Mouse (Mus musculus): ENCODE measurements around the gene Tuba8.
A peak's percentile ranks its signal among the peaks of the same experiment; 100 is the strongest.

Tuba8 gene

DNA sequence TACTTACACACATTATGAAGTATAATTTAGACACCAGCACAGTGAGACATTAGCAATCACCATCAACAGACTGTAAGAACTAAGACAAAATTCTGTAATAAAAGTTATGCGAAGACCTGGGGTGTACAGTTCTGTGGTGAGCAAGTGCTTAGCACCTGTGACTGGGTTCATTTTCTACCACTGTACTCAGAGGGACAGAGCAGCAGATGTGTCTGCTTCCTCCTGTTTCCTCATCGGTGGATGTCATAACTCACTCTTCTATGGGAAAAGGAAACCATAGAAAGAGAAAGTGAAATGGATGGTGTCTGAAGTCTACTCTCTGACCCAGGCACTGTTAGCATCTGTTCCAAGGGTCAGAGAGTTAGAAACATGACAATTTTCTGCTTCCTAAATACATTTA, 16.2 kb downstream of the Tuba8 start:
- no peak for DNase-seq (ENCODE audit: low spot score)

DNA sequence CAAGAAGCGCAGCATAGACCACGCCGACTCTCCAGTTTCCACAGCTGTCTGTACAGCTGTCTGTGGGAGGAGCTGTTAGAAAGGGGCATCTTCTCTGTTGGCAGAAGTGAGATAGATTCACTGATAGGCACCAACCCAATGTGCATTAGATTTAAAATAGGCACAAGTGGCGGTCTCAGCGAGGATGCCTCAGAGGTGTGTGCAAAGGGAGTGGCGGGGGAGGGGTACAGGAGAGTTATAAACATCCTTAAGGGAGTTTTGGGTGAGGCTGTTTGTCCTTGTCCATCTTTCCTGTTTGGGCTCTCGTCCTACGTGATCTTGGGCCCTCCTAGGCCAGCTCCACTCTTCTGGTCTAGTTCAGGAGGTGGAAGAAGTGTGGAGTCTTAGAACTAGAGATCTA, 17.9 kb downstream of the Tuba8 start:
- DNase-seq (ENCODE audit: low spot score) = no peak

DNA sequence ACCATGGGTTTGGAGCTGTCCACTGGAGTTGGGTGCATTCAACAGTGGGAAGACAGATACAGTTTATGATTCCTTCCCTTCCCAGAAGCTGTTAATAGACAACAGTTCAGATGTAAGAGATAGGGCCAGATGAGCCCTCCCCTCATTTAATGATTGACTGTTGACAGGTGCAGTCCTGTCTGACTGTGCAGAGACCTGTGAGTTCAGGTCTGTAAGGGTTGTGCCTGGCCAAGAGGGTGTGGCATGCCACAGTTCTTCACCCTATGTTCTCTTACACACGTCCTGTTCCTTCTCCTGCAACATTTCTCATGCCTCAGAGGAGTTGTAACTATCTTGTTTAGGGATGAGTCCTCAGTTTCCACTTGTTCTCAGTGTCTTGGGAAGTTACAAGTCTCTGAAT, 22.2 kb downstream of the Tuba8 start:
- no peak for DNase-seq (ENCODE audit: low spot score)

DNA sequence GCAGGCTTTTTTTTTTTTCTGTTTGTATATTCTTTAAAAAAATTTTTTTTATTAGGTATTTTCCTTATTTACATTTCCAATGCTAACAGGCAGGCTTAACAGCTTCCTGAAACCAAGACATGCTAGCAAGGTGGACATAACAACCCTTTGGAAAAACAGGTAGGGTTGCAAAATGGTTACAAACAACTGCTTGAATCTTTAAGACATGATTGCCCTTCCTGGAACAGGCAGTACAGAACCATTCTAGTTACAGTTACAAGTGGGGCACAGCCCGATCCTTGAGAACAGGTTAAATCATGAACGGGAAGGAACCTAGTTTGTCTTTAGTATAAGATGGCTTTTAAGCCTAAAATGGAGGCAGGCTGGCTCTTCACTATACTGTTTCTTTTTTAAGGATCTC, 25.9 kb downstream of the Tuba8 start:
- no peak for DNase-seq (ENCODE audit: low spot score)

DNA sequence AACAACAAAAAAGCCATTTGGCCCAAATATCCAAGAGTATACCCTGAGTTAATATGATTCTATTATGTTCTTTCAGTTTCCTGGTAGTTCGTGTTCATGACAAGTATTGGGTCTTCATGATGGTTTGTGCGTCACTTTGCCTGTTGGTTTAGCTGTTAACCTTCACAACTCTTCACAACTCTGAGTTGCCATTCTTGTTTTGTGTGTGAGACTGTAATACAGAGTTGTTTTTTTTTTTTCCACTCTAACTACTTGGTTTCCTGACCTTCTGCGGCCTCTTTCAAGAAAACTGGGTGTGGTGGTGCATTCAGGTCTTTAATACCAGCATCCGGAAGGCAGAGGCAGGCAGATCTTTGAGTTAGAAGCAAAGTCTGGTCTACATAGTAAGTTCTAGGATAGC, 27.7 kb downstream of the Tuba8 start:
- DNase-seq (ENCODE audit: low spot score) = no peak

DNA sequence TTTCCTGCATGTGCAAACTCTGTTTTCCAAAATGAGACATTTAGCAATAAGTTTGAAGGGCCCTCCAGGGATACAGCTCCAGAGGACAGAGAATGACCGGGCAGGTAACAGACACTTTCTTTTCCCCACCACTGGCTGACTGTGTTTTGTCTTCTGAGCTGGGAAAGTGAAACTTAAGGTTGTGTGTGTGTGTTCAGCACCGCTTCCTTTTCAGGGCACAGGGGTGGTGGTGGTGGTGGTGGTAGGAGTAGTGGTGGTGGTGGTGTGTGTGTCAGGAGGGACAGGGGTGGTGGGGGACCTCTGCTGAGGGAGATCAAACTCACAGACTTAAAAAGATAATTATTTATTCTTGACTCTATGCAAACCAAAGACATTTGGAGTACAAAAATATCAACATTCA, 31.3 kb downstream of the Tuba8 start:
- DNase-seq (ENCODE audit: low spot score) = no peak

DNA sequence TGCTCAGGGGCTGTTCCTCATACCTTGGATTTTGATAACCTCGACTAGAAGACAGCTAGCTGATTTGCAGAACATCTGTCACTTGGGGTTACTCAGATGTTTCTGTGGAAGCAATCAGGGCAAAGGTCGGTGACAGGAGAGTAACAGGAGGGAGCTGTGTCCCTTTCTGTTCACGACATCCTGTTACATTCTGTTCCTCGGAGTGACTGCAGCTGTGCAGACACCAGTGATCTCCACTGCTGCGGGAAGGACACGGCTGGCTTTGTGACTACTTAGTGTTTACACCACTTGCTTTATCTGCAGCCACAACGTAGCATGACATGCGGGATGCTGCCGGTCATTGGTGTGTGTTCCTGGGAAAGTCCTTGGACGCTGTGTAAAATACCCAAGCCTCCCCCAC, 32.7 kb downstream of the Tuba8 start:
- DNase-seq (ENCODE audit: low spot score) = no peak

DNA sequence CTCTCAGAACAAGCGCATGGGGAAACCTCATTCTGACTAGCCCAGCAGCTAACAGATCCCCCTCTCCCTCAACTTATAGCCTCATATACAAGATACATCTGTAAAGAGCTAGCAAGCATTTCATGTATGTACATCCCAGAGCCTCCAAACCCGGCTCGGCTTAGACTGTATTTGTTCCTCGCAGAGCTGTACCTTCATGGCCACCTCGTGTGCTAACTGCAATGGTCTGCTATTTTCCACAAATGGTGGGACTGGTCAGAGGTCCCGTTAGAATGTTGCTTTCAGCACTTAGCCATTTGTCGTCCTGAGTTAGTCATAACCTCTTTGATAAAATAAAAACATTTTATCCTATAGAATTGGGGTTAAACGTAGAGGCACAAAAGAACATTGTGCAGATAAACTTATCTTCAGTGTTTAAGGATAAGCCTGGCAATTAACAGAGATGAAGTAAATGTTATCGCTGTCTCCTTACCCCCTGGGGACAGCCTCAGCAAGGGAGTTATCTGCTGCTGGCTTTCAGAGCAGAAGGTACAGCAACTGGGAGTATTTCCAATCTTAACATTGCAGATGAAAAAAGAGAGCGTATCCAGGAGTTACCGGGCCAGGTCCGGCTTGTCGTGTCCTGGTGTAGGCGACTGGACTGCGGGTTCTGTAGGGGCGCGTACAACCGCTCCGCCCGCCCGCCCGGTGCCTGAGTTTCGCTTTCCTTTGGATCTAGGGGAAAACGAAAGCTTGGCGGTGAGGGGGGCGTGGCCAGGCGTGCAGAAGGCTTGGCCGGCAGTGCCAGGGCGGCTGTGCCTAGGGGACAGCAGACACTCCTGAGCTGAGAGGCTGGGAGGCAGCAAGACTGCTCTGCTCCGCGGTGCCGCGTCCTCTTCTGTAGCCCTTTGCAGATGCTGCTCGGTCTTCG, 34.9 kb downstream of the Tuba8 start, which contains the start of gene Usp18:
Usp18 (plus strand) TSS at position 780 of the 910 bp plus-strand sequence.
- DNase-seq (ENCODE audit: low spot score) = peak; percentile 91

DNA sequence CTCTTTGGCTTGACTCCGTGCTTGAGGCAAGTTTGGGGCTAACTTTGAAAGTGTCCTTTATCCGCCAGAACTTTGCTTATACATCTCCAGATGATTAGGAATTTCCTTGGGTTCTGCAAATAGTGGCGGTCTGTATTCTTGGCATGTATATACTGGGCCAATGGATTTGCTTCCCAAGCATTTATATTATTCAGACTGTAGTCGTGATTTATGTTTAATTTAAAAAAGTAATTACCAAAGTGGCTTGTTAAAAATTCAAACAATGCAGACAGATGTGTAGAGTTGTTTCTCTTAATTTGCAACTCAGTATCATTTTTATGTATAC, 35.5 kb downstream of the Tuba8 start:
- DNase-seq (ENCODE audit: low spot score) = no peak

DNA sequence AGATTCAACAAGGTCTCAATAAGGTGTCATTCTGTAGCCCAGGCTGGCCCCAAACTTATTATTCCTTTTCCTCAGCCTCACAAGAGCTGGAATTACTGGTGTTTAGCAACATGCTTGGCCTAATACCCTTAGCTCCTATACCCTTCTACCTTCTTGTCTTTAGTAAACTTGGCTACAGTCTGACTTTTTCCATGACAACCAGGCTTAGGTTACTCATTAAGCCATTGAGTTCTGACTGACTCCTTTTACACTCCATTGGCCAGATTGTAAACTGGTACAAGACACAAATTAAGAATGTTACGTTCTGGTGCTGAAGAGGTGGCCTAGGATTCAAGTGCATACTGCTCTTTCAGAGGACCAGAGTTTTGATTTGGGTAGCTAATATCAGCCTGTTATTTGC, 39.9 kb downstream of the Tuba8 start:
- no peak for DNase-seq (ENCODE audit: low spot score)

DNA sequence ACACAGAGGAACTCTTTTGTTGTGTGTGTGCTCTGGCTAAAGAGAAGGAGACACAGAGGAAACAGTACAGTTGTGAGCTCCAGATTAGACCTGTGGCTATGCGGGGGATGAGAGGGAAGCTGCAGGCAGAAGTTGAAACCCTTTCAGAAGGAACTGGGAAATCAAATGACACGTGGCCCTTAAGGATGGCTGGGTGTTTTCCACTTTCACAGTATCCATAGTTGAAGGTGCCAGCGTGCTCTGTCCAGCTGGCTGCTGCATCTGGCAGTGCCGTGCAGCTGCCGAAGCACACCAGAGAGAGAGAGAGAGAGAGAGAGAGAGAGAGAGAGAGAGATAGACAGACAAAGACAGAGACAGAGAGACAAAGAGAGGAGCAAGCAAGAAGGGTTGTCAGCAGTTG, 40.8 kb downstream of the Tuba8 start:
- DNase-seq (ENCODE audit: low spot score) = no peak

DNA sequence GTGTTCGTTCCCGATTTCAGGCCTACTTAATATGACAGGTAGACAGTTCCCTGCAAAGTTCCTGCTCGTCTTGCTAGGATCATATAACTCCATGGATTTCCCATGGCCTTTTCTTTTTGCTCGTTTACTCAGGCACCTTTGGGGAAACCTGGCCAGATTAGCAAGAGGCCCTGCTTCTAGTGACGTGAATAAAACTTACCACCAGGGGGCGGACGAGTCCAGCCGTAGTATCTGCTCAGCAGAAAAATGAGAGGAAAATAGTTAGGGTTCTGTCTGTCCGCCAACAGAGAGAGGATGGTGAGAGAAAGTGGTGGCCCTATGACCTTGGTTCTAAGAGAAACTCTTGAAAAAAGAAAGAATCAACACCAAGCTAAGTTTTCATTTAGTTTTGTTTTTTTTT, 50.1 kb downstream of the Tuba8 start:
- DNase-seq (ENCODE audit: low spot score) = peak; percentile 83

DNA sequence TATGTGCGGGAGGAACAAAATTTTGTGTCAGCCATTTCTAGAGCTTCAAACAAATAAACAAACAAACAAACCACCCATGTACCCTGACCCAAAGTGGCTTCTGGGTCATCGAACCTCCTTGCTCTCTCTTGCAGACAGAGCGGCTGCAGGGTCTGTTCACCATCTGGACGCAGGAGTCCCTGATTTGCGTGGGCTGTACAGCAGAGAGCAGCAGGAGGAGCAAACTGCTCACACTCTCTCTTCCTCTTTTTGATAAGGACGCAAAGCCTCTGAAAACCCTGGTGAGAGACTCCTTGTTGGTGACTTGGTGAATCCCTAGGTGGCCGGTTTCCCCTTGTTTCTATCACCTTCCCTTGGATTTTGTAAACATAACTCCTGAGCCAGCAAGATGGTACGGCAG, 50.7 kb downstream of the Tuba8 start:
- no peak for DNase-seq (ENCODE audit: low spot score)

DNA sequence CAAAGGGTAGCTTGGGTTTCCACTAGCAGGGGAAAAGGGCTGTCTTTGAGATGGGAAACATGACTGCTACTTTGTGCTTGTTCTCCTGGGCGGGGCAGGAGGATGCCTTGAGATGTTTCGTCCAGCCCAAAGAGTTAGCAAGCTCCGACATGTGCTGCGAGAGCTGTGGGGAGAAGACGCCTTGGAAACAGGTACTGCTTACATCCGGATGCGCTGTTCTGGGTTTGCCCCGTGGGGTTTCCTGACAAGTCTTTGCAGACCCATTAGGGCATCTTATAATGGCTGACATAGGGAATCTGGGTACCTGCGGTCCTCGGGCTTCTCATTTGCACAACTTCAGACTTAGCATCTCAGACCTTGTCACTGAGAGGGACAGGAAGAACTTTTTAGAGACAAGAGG, 51.5 kb downstream of the Tuba8 start:
- DNase-seq (ENCODE audit: low spot score) = no peak

DNA sequence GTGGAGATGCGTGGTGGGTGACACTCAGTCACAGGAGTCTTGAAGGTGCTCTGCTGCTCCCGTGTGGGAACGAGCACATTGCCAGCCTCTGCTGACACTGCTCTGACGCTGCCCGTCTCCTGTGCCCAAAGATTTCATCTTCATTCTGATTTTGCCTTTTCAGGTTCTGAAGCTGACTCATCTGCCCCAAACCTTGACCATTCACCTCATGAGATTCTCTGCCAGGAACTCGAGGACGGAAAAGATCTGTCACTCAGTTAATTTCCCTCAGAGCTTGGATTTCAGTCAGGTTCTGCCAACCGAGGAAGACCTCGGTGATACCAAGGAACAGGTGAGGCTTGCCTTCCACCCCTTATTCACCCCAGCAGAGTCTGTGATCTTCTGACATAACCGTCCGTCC, 52.0 kb downstream of the Tuba8 start:
- DNase-seq (ENCODE audit: low spot score) = no peak

DNA sequence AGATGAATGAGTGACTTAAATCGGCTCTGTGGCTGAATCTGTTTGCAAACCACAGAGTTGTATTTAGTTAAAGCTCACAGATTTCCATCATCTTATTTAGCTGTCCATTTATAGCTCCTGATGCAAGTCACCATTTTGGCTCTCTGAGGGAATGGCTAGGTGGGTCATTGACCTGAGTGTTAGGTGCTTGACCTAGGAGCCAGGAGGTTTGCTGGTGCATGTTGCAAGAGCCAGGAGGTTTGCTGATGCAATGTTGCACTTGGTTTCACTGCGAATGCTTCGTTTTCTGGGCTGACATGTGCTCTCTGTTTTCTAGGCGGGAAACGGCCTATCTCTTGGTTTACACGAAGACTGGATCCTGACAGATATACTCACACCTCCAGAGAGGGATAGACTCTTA, 59.7 kb downstream of the Tuba8 start:
- DNase-seq (ENCODE audit: low spot score) = no peak

DNA sequence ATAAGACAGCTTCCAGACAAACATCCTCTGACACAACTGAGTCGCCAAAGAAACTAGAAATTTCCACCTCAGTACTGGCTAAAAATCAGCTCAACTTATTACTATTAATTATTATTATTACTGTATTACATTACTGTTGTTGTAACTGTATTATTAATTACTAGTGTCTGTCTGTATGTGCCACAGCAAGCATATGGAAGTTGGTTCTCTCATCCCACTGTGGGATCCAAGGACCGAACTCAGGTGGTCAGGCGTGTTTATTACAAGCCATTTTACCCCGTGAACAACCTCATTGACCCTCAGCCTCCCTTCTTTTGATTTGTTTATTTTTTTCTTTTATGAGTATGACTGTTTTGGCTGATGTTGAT, 61.2 kb downstream of the Tuba8 start:
- DNase-seq (ENCODE audit: low spot score) = no peak

DNA sequence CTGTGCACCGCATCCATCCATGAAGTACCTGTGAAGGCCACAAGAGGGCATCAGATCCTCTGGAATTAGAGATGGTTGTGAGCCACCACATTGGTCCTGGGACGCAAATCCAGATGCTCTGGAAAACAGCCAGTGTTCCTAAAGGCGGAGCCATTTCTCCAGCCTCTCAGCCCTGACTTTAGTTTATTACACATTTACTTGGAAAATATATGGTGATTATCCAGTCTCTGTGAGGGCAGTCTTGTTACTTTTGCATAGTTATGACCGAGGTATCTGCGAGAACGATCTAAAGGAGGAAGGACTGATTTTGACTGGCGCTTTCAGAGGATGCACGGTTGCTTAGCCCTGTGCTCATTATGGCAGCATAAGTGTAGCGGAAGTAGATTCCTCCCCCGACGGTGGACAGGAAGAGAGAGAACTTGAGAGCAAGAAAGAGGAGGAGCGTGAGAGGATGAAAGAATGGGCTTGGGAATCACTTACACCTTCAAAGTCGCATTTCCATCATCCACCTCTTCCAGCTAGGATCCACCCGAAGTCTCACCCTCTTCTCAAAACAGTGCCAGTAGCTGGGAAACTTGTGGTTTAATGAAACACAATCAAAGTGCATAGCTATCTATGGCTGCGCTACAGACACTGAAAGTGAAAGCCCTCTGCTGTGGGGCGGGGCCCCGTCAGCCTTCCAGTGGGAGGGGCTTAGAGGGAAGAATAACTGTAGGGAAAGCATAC, 61.7 kb downstream of the Tuba8 start:
- peak; percentile 90 for DNase-seq (ENCODE audit: low spot score)

DNA sequence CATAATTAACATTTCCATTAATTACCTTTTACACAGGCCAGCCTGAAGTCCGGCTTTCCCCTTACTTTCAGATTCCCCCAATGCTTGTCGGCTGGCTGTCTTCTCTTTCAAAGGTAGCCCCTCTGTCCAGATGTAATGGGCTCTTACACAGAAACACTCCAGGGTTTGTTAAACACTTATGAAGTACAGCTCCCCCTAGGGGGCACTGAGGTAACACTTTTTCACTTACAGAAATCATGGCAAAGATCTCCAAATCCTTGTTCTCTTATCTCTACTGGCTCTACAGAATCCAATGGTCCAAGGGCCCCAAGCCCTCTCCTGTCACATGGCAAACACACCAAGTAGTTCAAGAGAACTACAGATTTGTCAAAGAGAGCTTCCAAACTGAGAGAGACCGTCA, 63.9 kb downstream of the Tuba8 start:
- DNase-seq (ENCODE audit: low spot score) = peak; percentile 45
